Mouse (Mus musculus) adrenal gland, adult 2 months (tissue): ENCODE measurements around the gene Aif1. TPM values are rescaled to one million over a fixed set of nuclear protein-coding genes. Genes with fewer than 3 reads are reported as not detected.

Experiments
- DNase-seq: peaks from one replicate; pipeline ENCODE4 v3.0.0; 2021
- polyA plus RNA-seq: library from polyadenylated mRNA; depleted of rRNA; stranded (reverse); fragments of >200 nt; gene quantifications from 2 replicates; pipeline ENCODE4 v1.2.3, GENCODE M21; 2012
- total RNA-seq, 2 experiments: library from RNA; stranded (reverse); gene quantifications; 2 replicates each; pipeline ENCODE4 v1.2.3; 2021

The Aif1 gene
- total and polyA plus RNA-seq, 3 experiments = 0.46 to 6.4 (median 3.4) TPM

GRCm38 (mm10) chr17:35166352-35167035 lies 9.4 kb downstream of the Aif1 start:
- no peak for DNase-seq

- no peak for DNase-seq
Observed at GRCm38 (mm10) chr17:35165451-35166155, 10.3 kb downstream of the Aif1 start.

GRCm38 (mm10) chr17:35164568-35165450 lies 11.1 kb downstream of the Aif1 start, which contains the start of gene Prrc2a:
Gene Prrc2a (minus strand): TSS chr17:35164897.
- peak; percentile 98 for DNase-seq

GRCm38 (mm10) chr17:35164218-35164567 lies 11.7 kb downstream of the Aif1 start:
- no peak for DNase-seq

GRCm38 (mm10) chr17:35163326-35164081 lies 12.4 kb downstream of the Aif1 start:
- DNase-seq = no peak

GRCm38 (mm10) chr17:35162730-35163129 lies 13.1 kb downstream of the Aif1 start:
- DNase-seq = peak; percentile 57

- DNase-seq = no peak
Observed at GRCm38 (mm10) chr17:35162121-35162520, 13.7 kb downstream of the Aif1 start.

- DNase-seq = no peak
Observed at GRCm38 (mm10) chr17:35161421-35161820, 14.4 kb downstream of the Aif1 start.

- no peak for DNase-seq
Observed at GRCm38 (mm10) chr17:35159638-35160037, 16.2 kb downstream of the Aif1 start.

GRCm38 (mm10) chr17:35158850-35159593 lies 16.8 kb downstream of the Aif1 start:
- DNase-seq = no peak

- DNase-seq = no peak
Observed at GRCm38 (mm10) chr17:35157661-35158175, 18.1 kb downstream of the Aif1 start.

- DNase-seq = no peak
Observed at GRCm38 (mm10) chr17:35157254-35157653, 18.6 kb downstream of the Aif1 start.

GRCm38 (mm10) chr17:35156461-35157200 lies 19.2 kb downstream of the Aif1 start:
- no peak for DNase-seq

GRCm38 (mm10) chr17:35155451-35155850 lies 20.4 kb downstream of the Aif1 start:
- DNase-seq = no peak

- no peak for DNase-seq
Observed at GRCm38 (mm10) chr17:35154616-35155015, 21.3 kb downstream of the Aif1 start.

GRCm38 (mm10) chr17:35153931-35154330 lies 21.9 kb downstream of the Aif1 start:
- DNase-seq = no peak

- no peak for DNase-seq
Observed at GRCm38 (mm10) chr17:35153077-35153476, 22.8 kb downstream of the Aif1 start.

GRCm38 (mm10) chr17:35152121-35152520 lies 23.7 kb downstream of the Aif1 start:
- DNase-seq = no peak

GRCm38 (mm10) chr17:35147922-35148639 lies 27.8 kb downstream of the Aif1 start:
- DNase-seq = no peak
